Mouse (Mus musculus) inflammation-experienced regulatory T-cells, adult 6 months (primary cell): ENCODE data around the gene Dpm3. TPM values are rescaled to one million over a fixed set of nuclear protein-coding genes. Genes with fewer than 3 reads are reported as not detected.
A peak's percentile ranks its signal among the peaks of the same experiment; 100 is the strongest.

Experiments
- ATAC-seq: one replicate; pipeline ENCODE4 v1.8.0; 2017
- polyA plus RNA-seq, 3 experiments: library from polyadenylated mRNA; unstranded; fragments of 100-300 nt; shearing (Covaris generic); gene quantifications; one replicate each; pipeline ENCODE4 v1.2.1; 2017

Dpm3 gene
- polyA plus RNA-seq, 3 experiments from 2014 or later, result 115 to 155 (median 137) TPM

DNA sequence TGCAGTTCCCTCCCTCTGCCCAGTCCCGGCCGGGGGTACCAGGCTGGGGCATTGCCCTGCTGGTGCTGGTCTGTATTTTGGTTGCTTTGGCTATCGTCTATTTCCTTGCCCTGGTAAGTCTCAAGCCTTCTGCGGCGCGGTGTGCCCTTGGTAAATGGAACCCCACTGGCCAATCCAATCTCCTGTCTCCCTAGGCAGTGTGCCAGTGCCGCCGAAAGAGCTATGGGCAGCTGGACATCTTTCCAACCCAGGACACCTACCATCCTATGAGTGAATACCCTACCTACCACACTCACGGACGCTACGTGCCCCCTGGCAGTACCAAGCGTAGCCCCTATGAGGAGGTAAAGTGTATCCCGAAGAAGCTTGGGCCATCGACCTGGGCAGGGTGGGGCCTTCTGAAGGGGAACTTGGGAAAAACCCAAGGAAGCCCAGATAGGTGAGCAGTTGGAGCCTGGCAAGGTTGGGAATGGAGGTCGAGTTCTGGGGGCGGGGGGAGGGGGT lies 27.3 kb upstream of the Dpm3 start:
- ATAC-seq, result no peak

DNA sequence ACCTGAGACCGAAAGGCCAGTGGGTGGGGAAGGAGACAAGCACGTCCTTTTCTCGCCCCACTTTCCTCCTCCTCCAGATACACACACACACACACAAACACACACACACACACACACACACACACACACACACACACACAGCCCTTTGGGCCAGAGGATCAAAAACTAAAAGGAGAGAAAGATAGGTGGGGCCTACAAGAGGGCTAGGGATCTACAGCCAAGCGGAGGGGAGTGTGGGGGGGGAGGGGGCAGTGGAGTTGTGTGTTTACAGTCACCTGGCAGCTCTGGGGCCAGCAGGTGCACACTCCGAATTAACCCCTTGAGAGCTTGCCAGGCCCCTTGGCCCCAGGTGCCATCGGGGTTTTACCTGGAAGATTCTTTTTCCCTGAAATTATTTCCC lies 26.5 kb upstream of the Dpm3 start:
- ATAC-seq, result no peak

DNA sequence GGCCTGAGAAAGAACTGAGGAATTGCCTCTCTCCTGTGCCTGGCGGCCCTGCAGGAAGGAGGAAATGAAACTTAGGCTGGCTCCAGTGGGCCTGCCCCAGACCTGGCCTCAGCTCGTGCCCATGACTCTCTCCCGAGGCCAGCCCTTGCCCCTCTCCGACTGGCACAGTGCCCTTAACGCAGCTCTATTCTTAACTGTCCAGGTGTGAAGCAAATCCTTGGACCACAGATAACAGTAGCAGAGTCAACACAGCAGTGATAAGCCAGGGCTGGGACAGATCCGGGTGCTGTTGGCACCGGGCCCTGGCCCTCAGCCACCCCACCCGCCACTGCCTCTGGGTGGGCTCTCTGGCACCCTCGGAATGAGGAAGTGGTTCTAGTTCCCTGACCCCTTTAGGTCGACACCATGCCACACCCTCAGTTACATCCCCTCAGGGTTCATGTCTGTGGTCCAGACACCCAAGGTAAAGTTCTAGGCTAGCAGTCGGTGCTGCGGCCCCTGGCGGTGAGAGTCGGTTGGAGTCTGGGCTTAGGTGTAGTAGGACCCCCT lies 25.5 kb upstream of the Dpm3 start:
- no peak for ATAC-seq

DNA sequence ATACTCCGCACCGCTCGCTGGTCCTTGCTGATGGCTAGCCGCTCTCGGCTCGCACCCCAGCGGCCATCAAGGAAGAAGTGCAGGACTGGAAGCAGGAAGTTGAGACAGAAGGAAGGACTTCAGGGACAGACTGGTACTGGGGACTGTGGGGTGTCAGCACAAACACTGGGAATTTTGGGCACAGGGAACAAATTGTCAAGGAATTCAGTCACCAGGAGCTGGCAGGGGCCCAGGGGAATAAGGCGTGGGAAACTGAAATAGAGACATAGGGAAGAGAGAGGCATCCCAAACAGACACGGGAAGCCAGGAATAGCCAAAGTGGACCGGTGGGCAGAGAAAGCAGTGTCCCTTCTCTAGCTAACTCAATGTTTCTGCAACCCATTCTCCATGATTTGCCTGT lies 22.6 kb upstream of the Dpm3 start:
- no peak for ATAC-seq

DNA sequence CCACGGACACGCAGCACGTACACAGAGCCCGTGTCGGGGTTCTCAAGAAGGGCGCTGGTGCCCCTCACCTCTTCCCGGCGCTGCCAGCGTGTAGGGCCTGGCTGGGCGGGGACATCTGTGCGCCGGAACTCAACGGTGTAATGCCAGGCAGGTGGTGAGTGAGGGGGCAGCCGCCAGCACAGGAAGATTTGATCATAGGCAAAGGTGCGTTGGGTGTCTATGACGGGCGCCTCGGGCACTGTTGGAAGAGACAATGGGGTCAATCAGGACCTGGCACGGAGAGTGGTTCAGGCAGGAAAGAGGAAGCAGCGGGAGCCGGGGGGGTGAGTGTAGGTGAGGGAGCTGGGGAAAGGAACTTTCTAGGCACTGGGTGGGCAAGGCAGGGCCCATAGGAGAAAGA lies 21.5 kb upstream of the Dpm3 start:
- no peak for ATAC-seq

DNA sequence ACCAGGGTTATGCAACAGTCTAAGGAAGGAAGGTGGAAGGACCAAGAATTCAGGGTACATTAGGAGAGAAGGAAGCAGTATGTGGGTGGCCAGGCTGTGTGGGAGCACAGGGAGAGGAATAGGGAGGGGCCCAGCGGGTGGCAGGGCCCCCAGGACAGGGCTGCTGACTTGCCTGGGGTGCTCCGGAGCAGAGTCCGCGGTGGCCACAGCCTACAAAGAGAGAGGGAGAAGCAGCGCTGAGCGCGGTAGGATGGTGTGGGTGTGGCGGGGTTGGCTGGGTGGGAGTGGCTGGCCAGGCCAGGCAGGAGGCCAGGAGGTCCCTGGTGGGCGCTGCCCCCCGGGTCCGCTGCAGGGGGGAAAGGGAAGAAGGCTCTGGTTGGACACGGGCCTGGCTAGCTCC lies 20.7 kb upstream of the Dpm3 start:
- ATAC-seq, result no peak

DNA sequence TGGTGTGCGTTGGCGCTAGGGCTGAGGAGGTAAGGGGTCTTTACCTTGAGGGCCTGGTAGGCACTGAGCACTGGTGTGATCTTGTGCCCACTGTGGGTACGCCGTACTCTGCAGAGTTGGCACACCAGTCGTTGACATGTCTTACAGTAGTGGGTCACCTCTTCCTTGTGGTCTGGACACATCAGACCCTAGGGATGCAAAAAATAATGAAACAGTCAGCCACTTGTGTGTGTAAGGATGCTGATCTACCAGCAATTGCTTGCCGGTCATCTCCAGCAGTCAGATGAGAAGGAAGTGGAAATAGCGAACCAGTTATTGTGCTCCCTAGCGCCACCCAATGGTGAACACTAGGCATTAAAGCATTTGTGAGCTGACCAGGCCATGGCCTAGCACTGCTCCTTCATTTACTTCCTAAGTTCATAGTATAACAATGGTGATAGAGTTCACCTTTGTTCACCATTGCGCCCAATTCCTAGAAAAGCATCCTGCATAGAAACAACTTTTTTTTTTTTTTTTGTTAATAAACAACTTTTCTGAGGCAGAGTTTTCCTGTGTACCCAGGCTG lies 16.7 kb upstream of the Dpm3 start:
- no peak for ATAC-seq

DNA sequence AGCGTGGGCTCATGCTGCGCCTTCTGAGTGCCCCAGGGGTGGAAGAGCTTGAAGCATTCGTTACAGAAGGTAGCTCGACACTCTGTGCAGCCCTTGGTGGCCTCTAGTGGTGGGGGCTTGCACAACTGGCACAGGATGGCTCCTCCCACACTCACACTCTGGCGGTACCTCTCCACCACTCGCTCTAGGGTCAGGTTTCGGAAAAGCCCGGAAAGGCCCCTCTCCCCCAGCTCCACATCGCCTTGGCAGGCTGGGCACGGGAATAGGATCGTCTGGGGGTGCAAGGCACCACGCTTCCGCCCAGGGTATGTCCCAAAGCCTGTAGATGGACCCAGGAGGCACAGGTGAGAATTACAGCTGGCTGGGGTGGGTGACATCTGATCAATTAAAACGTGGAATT lies 15.5 kb upstream of the Dpm3 start:
- no peak for ATAC-seq

DNA sequence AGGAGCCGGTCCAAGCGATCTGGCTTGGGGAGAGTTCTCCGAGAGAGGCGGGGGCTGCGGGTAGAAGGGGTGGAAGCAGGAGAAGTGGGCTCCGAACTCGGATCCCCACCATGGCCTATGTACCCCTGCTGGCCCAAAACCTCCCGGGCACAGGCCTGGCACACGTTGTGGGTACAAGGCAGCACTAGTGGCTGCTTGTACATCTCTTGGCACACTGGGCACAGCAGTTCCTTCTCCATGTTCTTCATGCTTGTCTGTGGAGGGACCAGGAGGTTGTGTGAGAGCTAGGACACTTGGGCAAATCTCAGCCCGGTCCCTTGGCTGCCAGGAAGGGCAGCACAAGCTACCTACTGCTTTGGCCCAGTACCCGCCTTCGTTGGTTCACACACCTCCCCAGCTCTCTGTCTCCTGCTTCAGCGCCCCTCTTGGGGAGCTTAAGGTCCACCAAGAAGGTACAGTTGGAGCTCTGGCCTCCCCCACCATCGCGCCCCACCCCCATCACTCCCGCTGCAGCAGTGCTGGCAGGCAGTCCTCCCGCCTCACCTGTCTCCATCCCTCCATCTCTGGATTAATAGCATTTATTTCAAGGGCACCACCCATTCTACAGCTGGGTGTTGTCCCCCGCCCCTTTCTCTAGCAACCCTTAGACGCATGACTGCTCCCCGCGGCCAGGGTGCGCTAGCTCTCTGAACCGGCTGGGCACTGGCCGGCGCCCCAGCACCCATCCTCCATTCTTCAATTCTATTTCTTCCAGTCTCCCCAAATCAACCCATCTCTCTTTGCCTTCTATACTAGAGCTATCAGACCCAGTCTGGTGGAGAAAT lies 14.8 kb upstream of the Dpm3 start:
- ATAC-seq, result no peak

DNA sequence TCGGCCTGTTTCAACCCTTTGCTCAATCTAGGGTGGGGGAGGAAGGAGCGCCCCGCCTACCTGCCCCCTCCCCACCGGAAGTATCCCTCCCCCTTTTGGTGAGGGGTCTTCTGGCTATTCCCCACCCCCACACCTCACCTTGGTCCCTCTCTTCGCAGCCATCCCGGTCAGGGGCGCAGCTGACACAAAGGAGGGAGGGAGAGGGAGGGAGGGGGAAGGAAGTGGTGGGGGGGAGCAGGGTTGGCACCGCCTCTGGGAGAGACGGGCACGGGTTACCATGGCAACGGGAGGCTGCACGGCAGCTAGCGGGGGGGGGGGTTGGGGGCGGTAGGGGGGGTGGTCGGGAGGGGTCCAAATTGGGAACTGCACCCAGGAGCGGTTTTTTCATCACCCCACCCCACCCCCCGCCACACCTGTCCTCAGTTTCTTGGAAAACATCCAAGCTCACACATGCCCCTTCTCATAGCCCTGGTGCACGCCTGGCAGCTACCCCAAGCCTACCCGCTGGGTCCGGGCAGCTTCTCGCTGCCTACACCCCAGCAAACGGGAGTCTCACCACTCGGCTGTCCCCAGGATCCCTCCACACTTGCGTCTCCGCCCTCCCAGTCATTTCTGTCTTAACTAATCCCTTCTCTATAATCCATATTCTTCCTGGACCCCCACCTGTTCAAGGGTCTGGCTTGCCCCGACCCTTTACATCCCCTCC lies 14.0 kb upstream of the Dpm3 start:
- no peak for ATAC-seq

DNA sequence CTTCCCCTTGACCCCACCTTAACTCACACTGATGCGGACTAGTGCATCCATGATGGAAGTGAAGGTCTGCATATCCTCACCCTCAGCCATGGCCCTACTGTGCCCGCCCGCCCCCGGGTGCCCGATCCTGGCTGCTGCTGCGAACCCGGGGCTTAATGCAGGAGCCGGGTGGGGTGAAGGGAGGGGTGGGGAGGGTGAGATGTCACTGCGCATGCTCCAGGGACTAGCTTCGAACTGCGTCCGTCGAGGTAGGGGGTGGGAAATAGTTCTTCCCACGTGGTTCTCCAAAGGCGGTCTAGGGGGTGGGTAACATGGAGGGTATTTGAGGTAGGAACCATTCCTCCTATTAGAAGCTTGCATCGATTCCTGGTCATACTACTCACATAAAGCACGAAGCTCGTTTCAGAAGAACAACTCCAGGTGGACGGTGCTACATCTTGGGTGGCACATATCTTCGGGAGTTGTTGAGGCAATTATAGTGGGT lies 13.4 kb upstream of the Dpm3 start, which contains the start of gene Krtcap2:
Krtcap2 (plus strand) TSS at position 279 of the 484 bp plus-strand sequence.
- ATAC-seq, result peak; percentile 14

DNA sequence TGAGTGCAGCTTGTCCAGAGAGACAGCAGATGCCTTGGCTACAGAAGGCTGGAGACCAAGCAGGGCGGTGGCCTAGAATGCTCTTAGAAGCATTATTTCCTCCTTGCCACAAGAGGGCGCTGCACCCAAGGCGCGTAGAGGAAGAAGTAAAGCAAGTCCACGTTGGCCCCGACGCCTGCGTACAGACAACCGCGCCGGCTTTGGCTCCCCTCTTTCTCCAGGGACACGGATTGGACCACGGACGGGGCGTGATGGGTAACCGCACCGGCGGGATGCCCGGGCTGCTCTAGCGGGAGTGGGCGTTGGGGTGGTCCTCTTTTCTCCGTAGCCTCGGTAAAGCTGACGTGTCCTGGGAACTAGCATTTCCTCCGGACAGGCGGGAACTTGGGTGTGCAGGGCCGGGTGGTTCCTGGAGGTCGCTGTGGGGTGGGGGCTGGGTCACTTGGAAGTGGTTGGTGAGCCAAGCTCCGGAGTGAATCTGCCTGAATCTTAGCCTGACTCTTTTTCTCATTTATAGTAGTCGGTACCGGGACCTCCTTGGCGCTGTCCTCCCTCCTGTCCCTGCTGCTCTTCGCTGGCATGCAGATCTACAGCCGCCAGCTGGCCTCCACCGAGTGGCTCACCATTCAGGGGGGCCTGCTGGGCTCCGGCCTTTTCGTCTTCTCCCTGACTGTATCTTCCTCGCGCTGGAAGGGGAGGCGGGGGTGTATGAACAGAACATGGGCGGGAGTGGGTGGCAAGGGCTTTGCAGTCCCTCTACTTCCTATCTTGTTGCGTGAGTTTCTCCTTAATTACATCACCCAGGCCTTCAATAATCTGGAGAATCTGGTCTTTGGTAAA lies 12.7 kb upstream of the Dpm3 start, which contains the start of gene Trim46:
Trim46 (minus strand) TSS at position 49 of the 840 bp plus-strand sequence.
- peak; percentile 80 for ATAC-seq

DNA sequence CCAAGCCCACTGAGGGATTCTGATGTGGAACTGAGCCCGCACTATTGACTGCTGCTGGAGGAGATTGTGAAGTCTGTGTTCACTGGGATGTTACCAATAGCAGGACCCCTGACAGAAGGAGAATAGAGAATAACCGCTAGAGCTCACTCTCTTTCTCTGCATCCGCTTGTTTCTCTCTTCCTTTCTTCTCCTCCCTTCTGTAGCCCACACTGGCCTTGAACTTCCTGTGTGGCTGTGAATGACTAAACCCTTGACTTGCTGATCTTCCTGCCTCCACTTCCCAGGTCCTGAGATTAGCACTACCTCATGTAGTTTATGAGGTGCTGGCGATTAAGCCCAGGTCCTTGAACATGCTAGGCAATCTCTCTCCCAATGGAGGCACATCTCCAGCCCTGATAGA lies 11.7 kb upstream of the Dpm3 start:
- ATAC-seq, result no peak

DNA sequence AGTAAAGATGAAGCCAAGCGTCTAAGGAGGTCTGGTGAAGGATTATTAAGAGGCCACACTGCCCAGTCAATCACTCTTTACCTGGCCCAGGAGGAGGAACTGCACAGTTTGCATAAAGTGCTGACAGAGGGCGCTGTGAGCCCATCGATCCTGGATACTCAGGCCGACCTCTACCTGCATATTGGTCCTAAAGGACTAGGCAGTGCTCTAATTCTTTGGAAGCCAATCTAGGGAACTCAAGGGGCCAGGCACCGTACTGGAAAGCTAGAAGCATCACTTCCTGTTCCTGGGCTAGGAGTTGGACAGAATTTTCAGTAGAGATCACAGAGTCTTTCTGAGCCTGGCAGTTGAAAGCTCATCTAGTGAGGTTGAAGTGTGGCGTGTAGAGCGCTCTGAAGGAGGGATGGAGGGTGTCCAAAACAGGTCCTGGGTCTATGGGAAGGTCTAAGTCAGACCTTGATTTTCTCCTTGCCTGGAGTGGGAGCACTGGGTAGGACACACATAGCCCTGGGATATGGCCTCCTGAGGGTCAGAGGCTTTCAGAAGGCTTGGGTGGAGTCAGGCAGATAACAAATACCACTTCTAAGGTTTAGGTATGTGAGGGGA lies 8.6 kb upstream of the Dpm3 start:
- ATAC-seq, result no peak

DNA sequence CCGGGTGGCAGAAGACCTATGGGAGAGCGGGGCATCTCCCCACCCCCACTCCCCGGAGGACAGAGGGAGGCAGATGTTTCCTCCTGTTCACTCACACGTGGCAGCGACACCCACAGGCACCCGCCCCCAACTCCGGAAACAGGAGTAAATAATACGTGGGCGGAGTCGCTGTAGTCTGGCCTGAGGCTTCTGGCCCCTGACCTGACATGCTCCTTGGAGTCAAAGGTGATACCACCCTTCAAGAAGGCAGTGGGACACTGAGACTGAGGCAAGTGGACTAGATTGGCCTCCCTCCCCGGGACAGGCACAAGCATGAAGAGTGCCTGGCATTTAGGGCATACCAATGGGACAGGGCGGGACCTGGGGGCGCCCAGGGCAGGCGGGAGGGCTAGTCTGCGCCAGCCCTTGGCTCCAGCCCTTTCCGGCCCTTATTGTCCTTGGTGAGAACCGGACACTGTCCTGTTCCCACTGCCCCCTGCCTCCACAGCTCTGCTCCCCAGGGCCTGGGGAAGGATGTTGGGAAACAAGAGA lies 7.7 kb upstream of the Dpm3 start:
- ATAC-seq, result peak; percentile 58

DNA sequence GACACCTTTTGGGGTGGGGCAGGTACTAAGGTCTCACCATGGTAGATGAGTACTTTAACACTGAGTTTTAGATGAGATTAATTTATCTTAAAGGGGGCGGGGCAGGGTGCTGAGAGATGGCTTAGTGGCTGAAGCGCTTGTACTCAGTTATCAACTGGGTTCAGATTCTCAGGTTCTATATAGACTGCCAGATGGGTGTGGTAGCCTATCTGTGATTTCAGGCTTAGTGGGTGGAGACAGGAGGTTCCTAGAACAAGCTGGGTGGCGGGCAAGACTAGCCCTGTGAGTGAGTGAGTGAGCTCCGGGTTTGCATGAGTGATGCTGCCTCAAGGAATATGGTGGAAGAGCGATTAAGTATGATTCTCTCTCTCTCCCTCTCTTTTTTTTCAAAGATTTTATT lies 4.2 kb upstream of the Dpm3 start:
- no peak for ATAC-seq

DNA sequence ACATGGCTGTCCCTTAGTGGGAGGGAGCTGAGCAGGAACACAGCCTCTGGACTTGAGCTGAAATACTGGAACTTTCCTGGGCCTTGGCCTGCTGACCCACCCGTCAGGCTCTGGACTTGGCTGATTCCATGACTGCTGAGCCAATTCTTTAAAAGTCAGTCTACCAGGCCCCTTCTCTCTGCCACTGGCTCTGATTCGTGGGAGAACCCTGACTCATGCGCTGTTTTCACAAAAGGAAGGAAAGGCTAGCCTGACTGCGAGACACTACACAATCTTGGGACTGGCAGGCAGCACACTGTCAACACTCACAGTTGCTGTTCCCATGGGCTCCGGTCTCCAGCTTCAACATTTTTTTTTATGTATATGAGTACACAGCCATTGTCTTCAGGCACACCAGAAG lies 3.0 kb upstream of the Dpm3 start:
- ATAC-seq, result no peak

DNA sequence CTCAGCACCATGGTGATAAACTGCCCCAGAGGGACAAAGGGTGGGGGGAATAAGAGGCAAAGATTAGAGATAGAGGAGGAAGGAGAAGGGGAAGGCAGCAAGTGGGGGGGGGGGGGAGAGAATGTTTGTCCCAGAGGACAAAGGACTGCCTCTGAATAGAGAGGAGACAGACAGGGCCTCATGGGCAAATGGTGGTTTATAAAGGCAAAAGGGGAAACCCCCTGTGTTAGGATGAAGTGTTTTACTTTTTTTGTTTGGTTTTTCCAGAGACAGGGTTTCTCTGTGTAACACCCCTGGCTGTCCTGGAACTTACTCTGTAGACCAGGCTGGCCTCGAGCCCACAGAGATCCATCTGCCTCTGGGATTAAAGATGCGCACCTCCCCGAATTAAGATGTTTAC lies 1.1 kb downstream of the Dpm3 start:
- ATAC-seq, result no peak

DNA sequence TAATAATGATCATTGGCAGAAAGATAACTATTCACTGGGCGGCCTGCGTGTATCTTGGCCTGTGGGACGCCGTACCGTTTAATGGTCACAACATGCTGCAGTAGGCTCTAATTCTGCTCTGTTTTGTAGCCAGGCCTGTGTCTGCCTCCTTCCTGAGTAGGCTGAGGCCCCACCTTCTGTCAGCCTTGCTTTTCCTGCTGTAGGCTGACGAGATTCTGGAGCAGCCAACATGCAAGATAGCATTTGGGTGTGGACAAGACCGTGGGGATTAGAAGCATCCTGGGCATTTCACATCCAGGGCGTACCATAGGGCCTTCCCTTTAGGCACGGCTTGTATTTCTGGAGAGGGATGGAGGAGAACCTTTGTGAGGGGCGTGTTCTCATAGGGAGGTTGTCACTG lies 3.3 kb downstream of the Dpm3 start:
- ATAC-seq, result no peak

DNA sequence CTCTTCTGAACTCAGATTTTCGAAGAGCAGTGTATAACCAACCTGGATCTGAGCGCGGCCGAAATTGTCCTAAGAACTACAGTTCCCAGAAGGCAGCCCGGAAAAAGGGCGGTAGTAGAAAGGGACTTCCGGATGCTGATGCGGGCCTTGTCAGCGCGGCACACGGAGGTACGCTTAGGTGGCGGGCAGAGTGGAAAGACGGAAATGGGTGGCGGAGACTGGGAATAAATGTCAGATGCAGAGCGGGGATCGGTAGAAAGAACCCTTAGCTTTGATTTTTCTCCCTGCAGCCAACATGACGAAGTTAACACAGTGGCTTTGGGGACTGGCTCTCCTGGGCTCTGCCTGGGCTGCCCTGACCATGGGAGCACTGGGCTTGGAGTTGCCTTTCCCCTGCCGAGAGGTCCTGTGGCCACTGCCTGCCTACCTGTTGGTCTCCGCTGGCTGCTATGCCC lies 7.3 kb downstream of the Dpm3 start:
- ATAC-seq, result peak; percentile 93

DNA sequence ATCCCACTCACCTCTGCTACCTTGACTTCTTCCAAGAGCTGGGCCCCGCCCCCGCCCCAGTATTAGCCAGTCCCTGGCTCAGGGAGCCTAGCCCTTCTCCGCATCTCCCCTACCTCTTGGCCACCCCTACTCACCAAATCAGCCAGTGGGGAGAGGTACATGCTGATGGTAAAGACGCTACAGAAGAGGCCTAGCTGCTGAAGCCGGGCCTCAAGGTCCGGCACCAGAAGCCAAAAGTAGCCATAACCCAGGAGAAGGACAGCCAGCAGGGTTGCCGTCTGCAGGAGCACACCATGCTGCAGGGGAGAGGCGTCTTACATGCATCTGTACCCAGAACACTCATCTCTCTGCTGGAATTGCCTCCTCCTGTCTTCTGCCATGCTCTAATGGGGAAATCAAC lies 9.8 kb downstream of the Dpm3 start:
- no peak for ATAC-seq
